Mouse (Mus musculus) MEL (cell line): Measurements from ENCODE around the gene Magi2. TPM values are rescaled to one million over a fixed set of nuclear protein-coding genes. Genes with fewer than 3 reads are reported as not detected.
"Not testable (repeated sequence)": the region's sequence is repeated elsewhere in the genome, so short reads cannot be mapped to it uniquely, and the experiment has no call there.

Experiments used
- DNase-seq: peaks from one replicate; pipeline ENCODE4 v3.0.0; 2011; ENCODE audit warnings: low read depth, low spot score
- H3K27ac ChIP-seq: 2 replicates; pipeline ENCODE4 v1.5.1; 2012; ENCODE audit warnings: low read depth, mild to moderate bottlenecking, control low read depth, low read length, moderate library complexity; ENCODE audit not compliant: control insufficient read depth
- H3K27me3 ChIP-seq, 2 experiments: fragments of 150-350 bp in 1 of 2; sonication (generic) in 1 of 2; 2 replicates each; pipeline ENCODE4 v1.6.1; 2012; ENCODE audit warnings: low read length in 2 of 2, mild to moderate bottlenecking in 2 of 2, improper control_type of control experiment in 1 of 2, moderate library complexity in 1 of 2; ENCODE audit not compliant: insufficient read depth in 2 of 2, control insufficient read depth in 1 of 2
- H3K36me3 ChIP-seq, 2 experiments: 2 replicates each; pipeline ENCODE4 v1.6.1; 2012 to 2014; ENCODE audit warnings: low read length in 2 of 2, improper control_type of control experiment in 1 of 2, inconsistent platforms in 1 of 2, mild to moderate bottlenecking in 1 of 2; ENCODE audit not compliant: insufficient read depth in 2 of 2, control insufficient read depth in 1 of 2
- H3K4me1 ChIP-seq, 2 experiments: fragments of 150-350 bp in 1 of 2; sonication (generic) in 1 of 2; 2 replicates each; pipeline ENCODE4 v1.6.1; 2012; ENCODE audit warnings: low read length in 2 of 2, improper control_type of control experiment in 1 of 2, mild to moderate bottlenecking in 1 of 2; ENCODE audit not compliant: insufficient read depth in 2 of 2, control insufficient read depth in 1 of 2
- H3K4me3 ChIP-seq, 2 experiments: fragments of 150-350 bp in 1 of 2; sonication (generic) in 1 of 2; 2 replicates each; pipeline ENCODE4 v1.5.1; 2012; ENCODE audit warnings: low read depth in 2 of 2, low read length in 2 of 2, mild to moderate bottlenecking in 2 of 2, moderate library complexity in 2 of 2, control low read depth in 1 of 2, improper control_type of control experiment in 1 of 2; ENCODE audit not compliant: control insufficient read depth in 1 of 2, insufficient read depth in 1 of 2
- H3K79me2 ChIP-seq: 2 replicates; pipeline ENCODE4 v1.6.1; 2012; ENCODE audit warnings: mild to moderate bottlenecking, low read length, moderate library complexity; ENCODE audit not compliant: control insufficient read depth, poor library complexity, insufficient read depth
- H3K9ac ChIP-seq: 2 replicates; pipeline ENCODE4 v1.6.1; 2012; ENCODE audit warnings: low read depth, mild to moderate bottlenecking, control low read depth, low read length, moderate library complexity; ENCODE audit not compliant: control insufficient read depth, poor library complexity, severe bottlenecking
- H3K9me3 ChIP-seq: fragments of 150-350 bp; sonication (generic); replicated peaks from 2 replicates; pipeline ENCODE4 v1.6.1; 2012; ENCODE audit warnings: mild to moderate bottlenecking, low read length, improper control_type of control experiment, moderate library complexity; ENCODE audit not compliant: insufficient read depth
- BHLHE40 ChIP-seq: IDR thresholded peaks from 2 replicates; pipeline ENCODE4 v1.6.1; 2012; ENCODE audit warnings: low read depth, mild to moderate bottlenecking, inconsistent platforms, low read length, improper control_type of control experiment, borderline replicate concordance
- CHD1 ChIP-seq: IDR thresholded peaks from 2 replicates; pipeline ENCODE4 v1.6.1; 2012; ENCODE audit warnings: low read depth, mild to moderate bottlenecking, inconsistent platforms, low read length, improper control_type of control experiment
- CTCF ChIP-seq, 3 experiments: IDR thresholded peaks in 2 of 3; conservative IDR thresholded peaks in 1 of 3; 2 replicates each; pipeline ENCODE4 v1.5.1; 2011 to 2012; ENCODE audit warnings: low read length in 3 of 3, low read depth in 2 of 3, mild to moderate bottlenecking in 2 of 3, improper control_type of control experiment in 1 of 3, inconsistent platforms in 1 of 3, mixed read lengths in 1 of 3, moderate library complexity in 1 of 3; ENCODE audit not compliant: control insufficient read depth in 1 of 3, insufficient read depth in 1 of 3, poor library complexity in 1 of 3, severe bottlenecking in 1 of 3
- E2F4 ChIP-seq: IDR thresholded peaks from 2 replicates; pipeline ENCODE4 v1.6.1; 2011; ENCODE audit warnings: low read depth, low read length, improper control_type of control experiment, borderline replicate concordance
- ELF1 ChIP-seq: IDR thresholded peaks from 2 replicates; pipeline ENCODE4 v1.6.1; 2014; ENCODE audit warnings: low read depth, mild to moderate bottlenecking, inconsistent platforms, low read length, improper control_type of control experiment, moderate library complexity
- EP300 ChIP-seq, 2 experiments: IDR thresholded peaks; 2 replicates each; pipeline ENCODE4 v1.6.1; 2011; ENCODE audit warnings: improper control_type of control experiment in 2 of 2, low read length in 2 of 2, low read depth in 1 of 2, mild to moderate bottlenecking in 1 of 2
- GABPA ChIP-seq: IDR thresholded peaks from 2 replicates; pipeline ENCODE4 v1.6.1; 2012; ENCODE audit warnings: low read depth, mild to moderate bottlenecking, inconsistent platforms, low read length, improper control_type of control experiment, moderate library complexity
- HCFC1 ChIP-seq: IDR thresholded peaks from 2 replicates; pipeline ENCODE4 v1.6.1; 2012; ENCODE audit warnings: low read depth, mild to moderate bottlenecking, inconsistent platforms, low read length, improper control_type of control experiment, moderate library complexity
- JUND ChIP-seq: IDR thresholded peaks from 2 replicates; pipeline ENCODE4 v1.6.1; 2011; ENCODE audit warnings: low read depth, mild to moderate bottlenecking, improper control_type of control experiment, low read length
- MAX ChIP-seq: IDR thresholded peaks from 2 replicates; pipeline ENCODE4 v1.6.1; 2011; ENCODE audit warnings: low read length, improper control_type of control experiment
- MEF2A ChIP-seq: IDR thresholded peaks from 2 replicates; pipeline ENCODE4 v1.6.1; 2014; ENCODE audit warnings: low read depth, mild to moderate bottlenecking, inconsistent platforms, low read length, improper control_type of control experiment; ENCODE audit not compliant: poor library complexity, insufficient replicate concordance, severe bottlenecking; ENCODE audit errors: extremely low read depth
- MYB ChIP-seq: IDR thresholded peaks from 2 replicates; pipeline ENCODE4 v1.6.1; 2011; ENCODE audit warnings: mild to moderate bottlenecking, low read depth, low read length, improper control_type of control experiment
- POLR2A ChIP-seq, 2 experiments: IDR thresholded peaks; 2 replicates each; pipeline ENCODE4 v1.6.1; 2011 to 2012; ENCODE audit warnings: low read length in 2 of 2, mild to moderate bottlenecking in 2 of 2, control low read depth in 1 of 2, improper control_type of control experiment in 1 of 2, low read depth in 1 of 2, moderate library complexity in 1 of 2; ENCODE audit not compliant: control insufficient read depth in 1 of 2, insufficient read depth in 1 of 2, poor library complexity in 1 of 2
- POLR2AphosphoS5 ChIP-seq: IDR thresholded peaks from 2 replicates; pipeline ENCODE4 v1.6.1; 2012; ENCODE audit warnings: low read depth, borderline replicate concordance, mild to moderate bottlenecking, inconsistent platforms, low read length, moderate library complexity, mixed read lengths
- RAD21 ChIP-seq: IDR thresholded peaks from 2 replicates; pipeline ENCODE4 v1.6.1; 2011; ENCODE audit warnings: mild to moderate bottlenecking, low read depth, low read length, improper control_type of control experiment
- SIN3A ChIP-seq: IDR thresholded peaks from 2 replicates; pipeline ENCODE4 v1.6.1; 2012; ENCODE audit warnings: low read length, improper control_type of control experiment, inconsistent platforms
- TAL1 ChIP-seq: IDR thresholded peaks from 2 replicates; pipeline ENCODE4 v1.6.1; 2012; ENCODE audit warnings: mild to moderate bottlenecking, inconsistent platforms, low read length, moderate library complexity, mixed read lengths
- TCF12 ChIP-seq: IDR thresholded peaks from 2 replicates; pipeline ENCODE4 v1.6.1; 2014; ENCODE audit warnings: low read depth, mild to moderate bottlenecking, inconsistent platforms, low read length, improper control_type of control experiment, moderate library complexity
- UBTF ChIP-seq: IDR thresholded peaks from 2 replicates; pipeline ENCODE4 v1.6.1; 2012; ENCODE audit warnings: low read depth, mild to moderate bottlenecking, inconsistent platforms, low read length, improper control_type of control experiment, moderate library complexity, borderline replicate concordance; ENCODE audit not compliant: insufficient read depth
- USF1 ChIP-seq: IDR thresholded peaks from 2 replicates; pipeline ENCODE4 v1.6.1; 2014; ENCODE audit warnings: low read depth, mild to moderate bottlenecking, inconsistent platforms, low read length, improper control_type of control experiment, moderate library complexity
- polyA plus RNA-seq, 2 experiments: library from polyadenylated mRNA; stranded (reverse) in 1 of 2; unstranded in 1 of 2; fragments of >175 nt in 1 of 2; fragments of >200 nt in 1 of 2; gene quantifications; 2 replicates each; pipeline versions ENCODE4 v1.2.1 to v1.2.4; 2012; ENCODE audit warnings: low replicate concordance in 2 of 2, low read depth in 1 of 2; ENCODE audit not compliant: insufficient read length in 2 of 2, insufficient read depth in 1 of 2, missing spikeins in 1 of 2
- total RNA-seq: library from RNA; depleted of rRNA; stranded (reverse); fragments of 300-350 nt; gene quantifications from 2 replicates; pipeline ENCODE4 v1.2.3, GENCODE M21; 2012

Gene Magi2
- total and polyA plus RNA-seq, 3 experiments: 0.46 to 0.47 TPM; not detected in 1

DNA sequence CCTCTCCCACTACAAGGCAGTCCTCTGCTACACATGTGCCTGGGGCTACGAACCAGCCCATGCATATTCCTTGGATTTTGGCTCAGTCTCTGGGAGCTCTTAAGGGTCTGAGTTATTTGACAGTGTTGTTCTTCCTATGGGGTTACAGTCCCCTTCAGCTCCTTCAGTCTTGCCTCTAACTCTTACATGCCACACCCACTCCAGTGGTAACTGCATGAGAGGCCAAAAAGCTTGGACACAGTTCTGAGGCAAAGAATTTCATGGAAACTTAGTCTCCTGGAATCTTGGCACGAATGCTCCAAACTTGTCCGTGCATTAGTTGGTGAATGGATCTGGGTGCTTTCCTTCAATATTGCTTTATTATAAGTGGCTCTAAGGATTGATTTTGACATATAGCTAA is 338.8 kb downstream of the Magi2 start:
- H3K27ac ChIP-seq: no peak overlapping the region
- no peaks in the 10 kb centered on the region for H3K36me3 ChIP-seq
- TF ChIP-seq EP300 (IDR thresholded peaks at IDR 0.05; ENCODE audit: low read depth in 1 of 2, low read length in 2 of 2): no peak
- TF ChIP-seq JUND: no peak
- no peak for TF ChIP-seq GABPA
- no peak for TF ChIP-seq BHLHE40
- no peak for TF ChIP-seq MYB
- TF ChIP-seq CTCF (IDR thresholded peaks at IDR 0.05 in 2 of 3, conservative IDR thresholded peaks at IDR 0.05 in 1 of 3; ENCODE audit: control insufficient read depth in 1 of 3, insufficient read depth in 1 of 3, low read depth in 2 of 3, low read length in 3 of 3, poor library complexity in 1 of 3, severe bottlenecking in 1 of 3): no peak
- no peak for TF ChIP-seq ELF1
- no peak for TF ChIP-seq RAD21
- no peak for TF ChIP-seq POLR2AphosphoS5
- no peak for TF ChIP-seq E2F4
- no peak for TF ChIP-seq TAL1
- no peak for TF ChIP-seq POLR2A (IDR thresholded peaks at IDR 0.05; ENCODE audit: control insufficient read depth in 1 of 2, insufficient read depth in 1 of 2, low read depth in 1 of 2, low read length in 2 of 2, poor library complexity in 1 of 2)
- no peak for TF ChIP-seq MAX
- no peak for TF ChIP-seq MEF2A
- TF ChIP-seq HCFC1: no peak
- no peak for TF ChIP-seq CHD1
- no peak for TF ChIP-seq UBTF
- TF ChIP-seq SIN3A: no peak
- TF ChIP-seq TCF12: no peak
- no peak for TF ChIP-seq USF1
- no peak overlapping the region for H3K4me3 ChIP-seq
- DNase-seq: no peak
- H3K9me3 ChIP-seq: no peaks in the 10 kb centered on the region
- H3K79me2 ChIP-seq: no peaks in the 10 kb centered on the region
- H3K27me3 ChIP-seq: no peaks in the 10 kb centered on the region
- H3K9ac ChIP-seq: no peak overlapping the region
- H3K4me1 ChIP-seq: no peaks in the 10 kb centered on the region

DNA sequence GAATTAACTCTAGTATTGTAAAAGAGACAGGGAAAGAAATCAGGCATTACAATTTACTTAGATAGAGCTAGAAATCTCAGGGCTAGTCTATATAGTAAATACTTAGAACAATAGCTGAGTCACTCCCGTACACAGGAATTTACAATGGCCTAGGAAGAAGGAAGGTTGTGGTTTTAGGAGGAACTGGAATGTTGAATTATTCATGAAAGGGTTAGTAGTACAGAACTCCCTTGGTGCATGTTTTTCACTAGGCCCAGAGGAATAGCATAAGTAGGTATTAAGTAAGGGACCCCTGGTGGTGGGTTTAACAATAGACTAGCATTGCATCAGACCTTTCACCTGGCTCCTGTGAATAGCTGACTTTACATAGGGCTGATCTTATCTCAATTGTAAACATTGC is 339.3 kb downstream of the Magi2 start:
- H3K27ac ChIP-seq, H3K9ac ChIP-seq, H3K36me3 ChIP-seq, H3K4me1 ChIP-seq, H3K9me3 ChIP-seq, DNase-seq, H3K4me3 ChIP-seq, H3K79me2 ChIP-seq, H3K27me3 ChIP-seq: not testable (repeated sequence)
